18 mouse cellular contexts compared by ENCODE assay signal in genomic region chr8:49063256-49063655, GRCm38 (mm10).
"Had no signal": no experiment of that assay in that cellular context is flagged by ENCODE, and none has a peak within 500 bp of the region (broad histone marks: within the 10 kb centered on the region; RNA-seq: fewer than 3 reads in every experiment).

No protein-coding gene starts in this region.

- DNase-seq: cerebellum, adult 2 months; cerebellum, adult 8-10 months; cerebellum, adult 9-10 months; cerebellum, adult 9-11 months; cerebellum, postnatal 10 days; cerebellum, postnatal 14 days; cerebellum, postnatal 25 days; cerebellum, postnatal 36 days; embryo, embryonic 11 days; forebrain, postnatal 0 days; gastrocnemius, adult 2 months; gastrocnemius, postnatal 10 days; gastrocnemius, postnatal 14 days; gastrocnemius, postnatal 25 days; gastrocnemius, postnatal 36 days; heart, adult 11 months; heart, adult 18-20 months; heart, adult 2 months had no signal
